Mouse (Mus musculus) liver (tissue): ENCODE results near the gene Lrrc4c.

Experiments
- DNase-seq: peaks from one replicate; pipeline ENCODE4 v3.0.0-alpha.2; 2020; ENCODE audit warnings: mixed read lengths

The Lrrc4c gene

DNA sequence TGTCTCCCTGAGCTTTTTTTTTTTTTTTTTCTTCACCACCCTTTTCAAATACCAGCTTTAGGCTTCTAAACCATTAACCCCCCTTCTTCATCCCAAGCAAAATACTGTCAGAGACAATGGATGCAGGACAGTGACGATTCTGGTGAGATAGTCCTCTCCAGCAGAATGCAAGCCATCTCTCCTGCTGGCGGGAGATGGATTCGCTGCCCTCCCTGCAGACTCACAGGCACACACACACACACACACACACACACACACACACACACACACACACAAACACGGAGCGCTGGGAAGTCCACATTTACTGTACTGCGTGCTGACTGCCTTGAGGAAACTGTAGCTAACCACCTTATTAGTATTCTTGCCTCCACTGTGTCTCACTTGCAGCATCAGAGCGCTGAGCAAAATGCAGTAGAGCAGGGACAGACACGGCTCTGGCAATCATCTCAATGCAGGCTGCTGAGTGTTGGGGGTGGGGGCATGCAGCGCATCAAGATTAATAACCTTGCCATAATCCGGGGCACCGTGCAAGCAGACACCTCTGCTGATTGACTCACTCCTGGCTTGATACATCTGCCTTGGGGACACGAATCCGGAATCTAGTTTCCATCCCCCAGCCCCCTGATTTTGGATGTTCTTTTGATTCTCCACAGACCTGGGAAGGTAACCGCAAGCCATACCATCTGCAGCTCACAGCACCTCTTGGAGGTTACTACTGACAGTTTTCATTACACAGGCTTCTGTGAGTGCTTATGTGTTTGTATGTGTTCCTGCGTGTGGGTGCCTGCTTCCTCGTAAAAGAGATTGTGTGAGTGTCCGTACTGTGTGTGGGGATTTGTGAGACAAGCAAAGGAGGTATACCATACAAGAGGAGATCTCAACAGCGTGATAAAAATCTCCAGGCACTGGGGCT lies at the start of gene Lrrc4c:
Lrrc4c (plus strand) TSS at position 783 of the 913 bp plus-strand sequence.
- peak; percentile 2 for DNase-seq

DNA sequence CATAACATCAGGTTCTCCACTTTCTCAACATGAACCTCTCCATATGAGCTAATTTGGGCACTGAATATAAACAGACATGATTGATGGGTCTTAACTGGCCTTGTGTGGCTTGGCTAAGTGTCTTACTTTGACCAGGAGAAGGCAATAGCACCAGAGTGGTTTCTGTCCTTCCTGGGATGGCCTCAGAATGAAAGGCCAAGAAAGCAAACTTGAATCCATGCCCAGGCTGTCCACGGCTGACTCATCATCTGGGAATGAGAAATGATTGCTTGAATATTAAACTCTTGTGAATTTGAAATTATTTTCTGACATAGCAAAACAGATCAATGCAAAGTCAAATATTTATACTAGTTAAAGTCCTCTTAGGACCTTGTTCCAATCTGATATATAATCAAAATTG lies 42.9 kb upstream of the Lrrc4c start:
- no peak for DNase-seq

DNA sequence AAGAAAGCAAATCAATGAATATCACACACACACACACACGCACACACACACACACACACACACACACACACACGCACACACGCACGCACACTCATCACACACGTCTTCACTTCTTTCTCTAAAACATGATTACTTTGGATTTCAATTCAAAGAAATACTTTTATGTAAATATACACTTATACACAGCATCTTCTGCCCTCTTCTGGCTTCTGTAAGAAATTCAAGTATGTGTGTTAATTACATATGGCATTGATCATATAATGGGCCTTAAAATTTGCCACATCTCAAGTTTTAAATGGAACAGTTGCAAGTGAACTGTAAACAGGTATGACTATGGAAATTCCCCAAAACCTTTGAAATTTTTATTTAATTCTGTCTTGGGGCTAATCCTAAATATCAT lies 35.0 kb upstream of the Lrrc4c start:
- DNase-seq: no peak

DNA sequence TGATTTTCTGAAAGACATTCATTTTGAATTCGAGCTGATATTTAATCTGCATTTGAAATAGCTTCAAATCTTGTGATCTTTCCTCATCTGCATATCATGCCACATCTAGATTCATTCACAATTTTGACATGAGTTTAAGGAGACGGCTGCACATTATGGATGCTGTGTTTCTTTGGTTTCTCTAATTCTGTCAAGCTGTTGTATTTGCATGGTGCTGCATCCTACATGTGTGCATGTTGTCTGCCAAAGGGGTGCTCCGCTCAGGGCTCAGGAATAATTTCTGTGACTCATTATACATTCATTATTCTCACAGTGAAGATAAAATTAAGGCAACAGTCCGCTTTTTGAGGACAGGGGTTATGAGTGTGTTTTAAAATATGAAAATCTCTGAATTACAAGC lies 30.5 kb upstream of the Lrrc4c start:
- DNase-seq: no peak

DNA sequence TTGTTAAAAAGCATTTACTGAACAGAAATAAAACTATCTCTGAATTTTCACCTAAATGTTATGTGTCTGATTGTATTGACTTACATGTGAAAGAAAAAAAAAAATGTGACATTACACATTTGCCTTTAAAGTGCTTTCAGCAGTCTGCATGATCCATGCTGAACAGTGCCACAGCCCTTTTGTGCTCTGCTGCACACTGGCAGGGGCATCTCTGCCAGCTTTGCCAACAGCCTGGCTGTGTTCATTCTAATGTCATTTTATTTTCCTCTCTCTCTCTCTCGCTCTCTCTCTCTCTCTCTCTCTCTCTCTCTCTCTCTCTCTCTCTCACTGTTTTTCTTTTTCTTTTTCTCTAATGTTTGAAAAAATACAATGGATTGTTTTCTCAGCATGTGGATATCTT lies 27.4 kb upstream of the Lrrc4c start:
- DNase-seq: no peak

DNA sequence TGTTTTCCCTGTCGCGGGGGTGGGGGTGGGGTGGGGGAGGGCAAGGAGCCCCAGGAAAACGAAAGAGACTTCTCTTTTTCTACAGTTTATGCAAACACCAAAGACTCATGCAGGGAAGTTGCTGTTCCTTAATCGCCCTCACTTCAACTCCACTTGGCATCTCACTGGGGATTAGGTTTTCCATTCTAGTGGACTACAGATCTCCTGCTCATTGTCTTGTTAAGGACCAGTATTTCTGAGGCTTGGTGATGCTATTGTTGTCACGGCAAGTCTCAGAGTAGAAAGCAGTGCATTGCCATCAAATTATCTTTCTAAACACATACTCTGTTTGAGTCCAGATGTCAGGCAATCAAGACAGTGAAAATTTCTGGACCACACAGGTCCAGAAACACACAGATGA lies 2.9 kb upstream of the Lrrc4c start:
- DNase-seq: no peak

DNA sequence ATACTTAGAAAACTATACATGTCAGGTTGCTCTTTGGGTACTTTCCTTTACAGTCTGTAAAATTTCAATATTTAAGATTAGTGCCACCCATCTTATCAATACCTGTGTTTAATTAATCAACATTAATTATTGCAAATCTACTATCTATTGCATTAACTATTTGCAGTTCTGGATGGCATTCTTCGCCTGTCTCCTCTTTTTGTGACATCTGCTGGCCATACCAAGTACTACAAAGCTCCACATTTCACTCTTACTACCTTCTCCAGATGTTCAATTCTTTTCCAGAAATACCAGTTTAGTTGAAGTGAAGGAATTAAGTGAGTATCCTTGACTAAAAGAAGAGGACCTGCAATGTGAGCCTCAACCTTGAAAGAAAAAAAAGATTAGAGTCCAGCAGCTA lies 1.4 kb upstream of the Lrrc4c start:
- DNase-seq: no peak

DNA sequence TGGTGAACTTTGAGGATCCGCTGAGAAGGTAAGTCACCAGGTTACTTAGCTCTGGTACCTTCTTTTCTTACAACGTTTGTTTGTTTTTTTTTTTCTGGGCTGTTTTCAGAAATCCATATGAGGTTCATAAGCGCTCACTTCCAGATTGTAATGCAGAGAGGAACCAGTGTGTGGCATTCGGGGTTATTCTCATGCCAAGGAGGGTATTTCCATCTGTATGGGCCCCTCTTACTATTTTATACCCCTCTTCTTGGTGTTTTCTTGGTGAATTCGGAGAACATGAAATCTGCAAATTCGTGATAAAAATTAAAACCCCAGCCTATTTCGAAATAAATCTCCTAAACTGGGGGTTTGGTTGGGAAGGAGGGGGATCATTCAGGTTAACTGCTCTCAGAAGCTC lies 587 bp downstream of the Lrrc4c start:
- no peak for DNase-seq

DNA sequence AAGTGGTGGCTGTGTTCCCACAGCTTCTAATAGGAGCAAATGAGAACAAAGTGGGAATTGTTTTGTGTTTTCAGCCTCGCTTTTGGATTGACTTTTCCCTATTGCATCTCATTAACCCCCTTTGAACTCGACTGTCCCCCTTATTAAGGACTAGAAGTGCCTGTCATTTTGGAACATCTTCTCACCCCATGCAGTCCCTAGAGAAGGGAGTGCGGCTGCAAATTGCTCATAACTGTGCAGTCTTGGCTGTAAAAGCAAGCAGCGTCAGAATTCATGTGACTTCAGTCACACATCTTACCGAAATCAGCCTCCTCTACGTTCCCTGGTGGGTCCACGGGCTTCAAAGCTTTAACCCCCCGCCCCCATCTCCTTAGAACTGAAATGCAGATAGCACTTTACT lies 1.2 kb downstream of the Lrrc4c start:
- no peak for DNase-seq

DNA sequence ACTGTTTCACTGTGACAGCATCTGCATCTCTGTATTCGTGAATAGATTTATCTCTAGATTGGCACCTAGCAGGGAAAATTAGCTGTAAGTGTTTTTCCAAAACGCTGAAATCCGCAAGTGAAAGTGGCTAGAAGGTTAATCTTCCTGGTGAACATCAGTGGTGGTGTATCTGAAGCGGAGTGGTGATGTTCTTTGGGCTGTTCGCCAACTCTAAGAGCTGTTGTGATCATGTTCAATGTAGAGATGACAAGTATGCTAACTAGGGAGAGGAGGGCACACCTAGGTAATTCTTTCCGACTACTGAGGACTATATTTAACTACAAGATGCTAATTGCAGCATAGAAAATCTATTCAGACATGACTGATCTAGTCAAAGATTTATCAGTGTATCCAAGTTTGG lies 1.7 kb downstream of the Lrrc4c start:
- no peak for DNase-seq

DNA sequence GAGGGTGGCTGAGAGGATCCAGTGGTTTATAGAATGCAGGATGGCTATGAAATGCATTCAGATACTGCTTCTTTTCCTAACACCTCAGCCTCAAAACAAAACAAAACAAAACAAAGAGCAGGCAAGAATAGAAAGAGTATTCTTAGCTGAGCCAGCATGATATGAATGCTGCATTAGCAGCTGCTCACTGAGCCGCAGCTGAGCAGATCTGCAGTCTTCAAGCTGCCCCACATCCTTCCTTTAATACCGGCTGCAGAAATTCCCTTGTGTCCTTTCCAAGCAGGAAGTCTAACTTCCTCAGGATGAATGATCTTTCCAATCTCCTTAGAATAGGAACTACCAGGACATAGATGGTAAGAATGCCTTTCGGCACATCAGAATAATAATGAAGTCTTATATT lies 16.7 kb downstream of the Lrrc4c start:
- DNase-seq: no peak

DNA sequence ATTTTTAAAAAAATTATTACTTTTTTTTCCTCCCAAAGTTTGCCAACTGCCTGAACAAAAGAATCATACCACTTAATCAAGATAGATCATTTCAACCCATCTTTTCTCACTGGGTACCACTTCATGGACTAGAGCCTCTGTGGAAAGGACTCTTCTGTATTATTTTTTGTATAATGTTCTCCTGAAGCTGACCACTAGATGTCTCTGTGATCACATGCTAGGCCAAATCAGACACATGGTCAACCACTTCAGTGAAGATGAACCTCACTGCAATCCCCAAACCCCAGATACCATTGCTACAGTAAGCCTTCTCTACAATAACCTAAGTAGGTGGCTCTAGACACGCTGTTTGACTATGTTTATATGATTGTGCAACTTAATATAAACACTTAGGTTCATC lies 19.4 kb downstream of the Lrrc4c start:
- DNase-seq: no peak

DNA sequence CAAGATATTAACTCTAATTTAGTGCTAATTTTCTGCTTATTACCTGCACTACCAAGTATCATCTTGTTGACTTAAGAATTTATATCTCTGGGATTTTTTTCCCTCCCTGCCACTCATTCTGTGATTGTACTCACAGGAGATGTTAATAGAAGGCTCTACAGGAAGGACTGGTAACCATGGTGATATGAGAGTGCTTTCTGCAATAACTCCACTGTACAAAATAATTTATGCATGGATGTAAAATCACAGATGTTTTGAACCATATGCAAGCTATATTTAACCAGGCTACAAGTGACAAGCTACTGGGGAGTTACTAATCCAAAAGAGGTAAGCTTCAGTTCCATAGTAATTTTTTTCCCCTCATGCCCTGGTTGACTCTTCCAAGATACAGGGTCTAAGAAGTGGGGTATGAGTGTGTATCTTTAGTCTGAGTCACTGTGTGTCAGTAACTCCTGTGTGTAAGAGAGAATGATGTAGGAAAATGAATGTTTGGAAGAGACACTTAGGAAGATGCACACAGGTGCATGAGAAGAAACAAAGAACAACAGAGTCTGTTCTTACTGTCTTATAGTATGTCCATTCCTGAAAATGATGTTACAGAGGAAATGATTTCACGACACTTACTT lies 83.3 kb downstream of the Lrrc4c start:
- DNase-seq: no peak

DNA sequence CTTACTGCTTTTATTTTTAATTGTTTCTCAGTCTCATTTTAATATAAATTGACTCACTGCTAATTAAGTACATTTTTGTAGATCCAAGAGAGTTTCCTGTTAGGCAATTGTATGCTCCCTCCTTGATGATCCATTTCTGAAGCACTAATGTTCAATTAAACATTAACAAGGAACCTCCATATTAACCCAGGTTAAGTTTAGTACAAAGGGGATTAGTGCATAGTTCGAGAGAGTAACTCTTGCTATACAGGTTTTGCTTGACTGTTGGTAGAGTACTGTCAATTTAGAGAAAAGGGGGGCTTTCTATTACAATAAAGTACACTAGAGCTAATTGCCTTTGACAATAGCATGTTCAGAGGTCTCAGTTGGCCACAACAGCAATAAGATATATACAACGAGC lies 84.5 kb downstream of the Lrrc4c start:
- no peak for DNase-seq

DNA sequence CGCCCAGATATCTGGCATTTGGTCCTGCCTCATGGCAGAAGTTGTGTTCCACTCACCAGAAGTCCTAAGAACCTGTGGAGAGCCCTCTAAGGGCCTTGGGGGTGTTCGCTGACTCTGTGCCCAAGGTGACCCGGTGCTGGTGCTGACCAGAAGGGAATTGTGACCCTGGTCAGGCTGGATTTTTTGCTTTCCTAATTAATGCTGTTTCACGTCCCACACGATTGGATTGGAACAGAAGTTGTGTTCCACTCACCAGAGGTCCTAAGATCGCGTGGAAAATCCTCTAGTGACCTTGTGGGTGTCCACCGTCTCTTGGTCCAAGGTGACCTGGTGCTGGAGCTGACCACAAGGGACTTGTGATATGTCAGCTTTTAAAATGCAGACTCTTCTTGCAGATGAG lies 88.9 kb downstream of the Lrrc4c start:
- DNase-seq: no peak

DNA sequence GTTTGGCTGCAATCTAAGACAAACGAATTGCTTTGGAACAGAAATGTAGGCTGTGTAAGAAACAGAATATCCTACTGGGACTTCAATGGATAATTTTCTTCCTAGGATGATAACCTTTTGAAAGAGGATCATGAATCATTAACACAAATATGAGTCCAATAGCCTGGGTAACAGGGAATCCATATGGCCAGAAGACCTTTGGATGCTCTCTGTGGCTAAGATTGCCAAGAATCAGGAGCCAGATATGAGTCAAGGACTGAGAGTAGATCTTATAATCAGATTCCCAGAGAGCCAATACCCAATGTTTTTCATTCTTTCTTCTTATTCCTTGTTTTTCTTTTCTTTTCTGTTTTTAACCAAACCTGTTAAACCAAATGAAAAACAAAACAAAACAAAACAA lies 93.2 kb downstream of the Lrrc4c start:
- no peak for DNase-seq

DNA sequence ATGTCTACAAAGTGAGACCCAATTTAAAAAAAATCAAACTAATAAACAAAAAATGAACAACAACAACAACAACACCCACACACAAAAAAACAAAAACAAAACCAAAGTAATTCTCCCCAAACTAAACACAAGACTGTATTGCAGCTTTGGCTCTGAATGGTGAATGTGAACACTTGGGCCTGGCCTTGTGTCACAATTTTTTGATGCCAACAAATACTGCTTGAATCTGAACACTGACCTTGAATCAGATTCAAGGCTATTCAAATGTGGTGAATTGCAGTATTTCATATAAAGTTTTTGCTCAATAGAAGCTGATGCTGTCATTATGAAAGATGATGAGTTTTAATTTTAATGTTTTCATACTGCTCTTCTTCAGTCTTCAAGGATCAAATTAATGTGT lies 143.6 kb downstream of the Lrrc4c start:
- no peak for DNase-seq

DNA sequence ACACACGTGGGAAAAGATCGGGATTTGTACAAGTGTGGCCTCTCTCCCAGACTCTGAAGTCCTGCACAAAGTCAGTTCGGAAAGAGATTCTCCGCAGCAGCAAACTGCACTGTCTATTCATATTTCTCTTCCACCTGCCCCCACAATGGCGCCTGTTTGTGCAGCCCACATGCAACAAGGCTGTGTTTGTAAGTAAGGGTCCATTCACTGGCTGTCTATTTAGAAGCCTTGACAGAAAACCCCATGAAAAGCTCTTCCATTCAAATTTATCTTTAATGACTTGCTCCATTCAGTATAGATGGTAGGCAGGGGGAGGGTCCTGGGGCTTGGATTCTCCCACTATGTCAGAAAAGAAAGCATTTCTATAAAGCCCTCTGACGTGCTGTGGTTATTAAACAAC lies 157.7 kb downstream of the Lrrc4c start:
- DNase-seq: no peak

DNA sequence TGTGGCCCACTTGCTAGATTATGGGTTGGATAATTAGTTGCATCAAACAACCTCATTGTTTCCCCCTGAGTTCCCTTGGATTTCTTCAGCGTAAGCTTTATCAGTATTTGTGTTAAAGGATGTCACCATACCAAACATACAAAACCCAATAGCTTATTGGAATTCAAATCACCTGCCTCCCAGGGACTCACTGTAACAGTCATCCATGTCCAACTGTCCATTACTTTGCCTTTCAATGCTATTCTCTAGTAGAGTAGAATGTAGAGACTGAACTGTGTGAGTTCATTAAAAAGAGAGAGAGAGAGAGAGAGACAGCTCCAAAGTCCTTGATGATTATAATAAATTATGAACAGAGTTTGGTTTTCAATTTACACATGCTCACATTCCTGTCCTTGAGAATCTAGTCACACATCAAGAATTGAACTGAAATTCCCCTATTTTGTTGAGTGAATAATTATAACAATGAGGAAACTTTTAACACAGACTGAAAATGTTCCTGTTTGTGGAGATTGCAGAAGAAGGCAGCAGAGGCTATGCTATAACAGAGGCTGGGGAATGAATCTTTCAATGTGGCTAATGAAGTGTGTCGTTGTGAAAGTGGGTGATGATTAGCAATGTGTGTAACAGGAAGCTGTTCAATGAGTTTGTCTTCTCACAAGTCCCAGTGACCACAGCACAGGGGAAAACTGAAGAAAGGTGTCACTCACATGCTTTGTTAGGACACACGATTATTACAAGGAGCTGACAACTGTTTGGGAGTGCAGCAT lies 181.3 kb downstream of the Lrrc4c start:
- DNase-seq: no peak

DNA sequence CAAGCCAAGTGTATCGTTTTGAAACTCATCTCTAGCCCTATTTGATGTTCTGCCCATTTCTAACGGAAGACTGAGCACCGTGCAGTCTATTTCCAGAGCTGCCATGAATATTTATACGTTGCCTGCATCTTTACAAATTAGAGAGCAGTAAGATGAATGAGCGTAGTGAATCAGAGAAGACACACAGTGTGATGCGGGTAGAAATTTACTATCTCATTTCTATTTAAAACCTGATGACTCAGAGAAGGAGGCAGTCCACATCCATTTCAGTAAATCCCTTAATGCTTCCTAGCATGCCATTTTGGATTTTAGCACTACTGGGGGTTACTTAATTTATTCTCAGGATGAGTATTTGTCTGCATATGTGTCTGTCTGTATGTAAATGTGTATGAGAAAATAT lies 186.2 kb downstream of the Lrrc4c start:
- no peak for DNase-seq

DNA sequence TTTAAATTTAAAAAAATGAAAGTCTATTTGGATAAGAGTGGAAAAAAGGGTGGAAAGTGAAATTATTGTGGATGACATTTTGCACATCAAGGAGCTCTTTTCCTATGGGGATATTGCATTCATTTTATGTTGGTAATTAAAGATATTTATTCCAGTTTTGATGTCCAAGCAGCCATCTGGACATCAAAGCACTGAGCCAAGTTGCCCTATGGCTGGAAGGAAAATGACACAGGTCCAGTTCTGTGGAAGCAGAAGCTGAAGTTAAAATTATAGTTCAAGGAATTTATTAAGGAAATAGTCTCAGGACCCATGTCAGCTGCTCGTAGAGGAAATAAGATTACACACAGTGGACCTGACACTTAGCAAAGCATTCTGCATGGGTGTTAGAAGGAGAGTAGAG lies 187.7 kb downstream of the Lrrc4c start:
- DNase-seq: no peak

DNA sequence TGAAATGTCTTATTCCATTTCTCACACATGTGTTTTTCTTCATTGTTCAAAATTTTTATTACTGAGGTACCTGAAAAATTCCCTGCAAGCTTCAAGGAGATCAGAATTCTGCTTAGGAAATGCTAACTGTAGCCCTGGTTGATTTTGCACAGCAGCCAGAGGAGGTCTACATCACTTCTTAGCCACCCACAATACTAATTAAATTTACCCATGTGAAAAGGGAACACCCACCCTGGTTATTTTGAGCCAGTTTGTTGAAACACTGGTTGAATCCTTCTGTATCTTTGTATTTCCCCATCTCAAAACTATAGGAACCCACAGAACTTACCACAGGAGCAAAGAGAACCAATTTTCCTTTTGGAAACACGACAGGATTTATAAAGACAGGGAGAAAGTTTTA lies 191.0 kb downstream of the Lrrc4c start:
- DNase-seq: no peak

DNA sequence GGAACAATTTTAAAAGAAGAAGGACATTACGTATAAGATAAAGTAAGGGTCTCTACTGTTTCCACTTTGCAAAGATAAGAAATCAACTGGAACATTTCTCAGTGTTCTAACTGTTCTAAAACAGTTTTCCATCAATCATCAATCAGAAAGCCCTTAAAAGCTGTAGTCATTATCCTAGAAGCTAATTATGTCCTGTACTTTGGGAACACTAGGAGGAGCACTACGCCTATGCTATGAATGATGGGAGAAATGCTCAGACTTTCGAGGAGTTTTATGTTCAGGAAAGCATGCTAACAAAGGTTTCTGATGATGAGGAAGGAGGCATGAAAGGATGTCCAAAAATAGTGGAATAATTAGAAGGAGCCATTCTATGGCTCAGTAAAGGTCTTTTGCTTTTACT lies 219.5 kb downstream of the Lrrc4c start:
- no peak for DNase-seq

DNA sequence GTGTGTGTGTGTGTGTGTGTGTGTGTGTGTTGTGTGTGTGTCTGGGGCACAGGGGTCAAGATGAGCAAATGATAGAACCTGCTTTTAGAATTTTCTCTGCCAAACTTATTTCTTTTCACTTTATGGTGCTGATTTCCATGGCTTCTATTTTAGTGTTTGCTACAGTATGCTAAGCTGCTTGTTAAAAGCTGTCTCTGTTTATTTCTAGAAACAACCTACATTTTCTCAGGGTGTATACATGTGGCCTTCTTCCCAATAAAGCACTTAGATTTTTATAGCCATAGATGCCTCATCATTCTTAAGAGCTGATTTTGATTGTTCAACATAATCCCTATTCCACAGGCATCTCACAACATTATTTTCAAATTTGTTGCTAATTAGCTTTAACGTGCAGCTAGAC lies 229.2 kb downstream of the Lrrc4c start:
- no peak for DNase-seq
